Mouse (Mus musculus): ENCODE results near the gene Cyp2b9. TPM values are rescaled to one million over a fixed set of nuclear protein-coding genes. Genes with fewer than 3 reads are reported as not detected.
"Not testable (repeated sequence)": the region's sequence is repeated elsewhere in the genome, so short reads cannot be mapped to it uniquely, and the experiment has no call there.

The Cyp2b9 gene
- polyA plus RNA-seq (2017; shearing (Covaris generic)) = not detected

- not testable (repeated sequence) for ATAC-seq
Measured at GRCm38 (mm10) chr7:26173111-26173510, at the start of gene Cyp2b9. Gene Cyp2b9, plus strand, starts transcription at chr7:26173411.

DNA sequence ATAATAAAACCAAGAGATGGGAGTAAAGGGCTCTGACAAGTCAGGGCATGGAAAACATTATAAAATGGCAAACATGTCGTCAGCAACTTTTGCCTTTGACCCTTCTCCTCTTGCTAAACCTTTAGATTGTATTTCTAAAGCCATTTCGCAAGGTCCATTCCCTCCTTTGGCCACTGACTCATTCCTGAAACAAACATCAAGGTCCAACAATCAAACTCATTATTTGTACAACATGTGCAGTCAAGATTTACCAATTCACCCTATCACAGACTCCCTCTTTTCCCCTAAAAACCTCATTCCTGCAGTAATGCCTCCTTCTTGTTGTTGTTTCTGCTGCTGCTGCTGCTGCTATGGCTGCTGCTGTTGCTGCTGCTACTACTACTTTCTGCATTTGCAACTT is 33.6 kb upstream of the Cyp2b9 start:
- ATAC-seq = not testable (repeated sequence)

DNA sequence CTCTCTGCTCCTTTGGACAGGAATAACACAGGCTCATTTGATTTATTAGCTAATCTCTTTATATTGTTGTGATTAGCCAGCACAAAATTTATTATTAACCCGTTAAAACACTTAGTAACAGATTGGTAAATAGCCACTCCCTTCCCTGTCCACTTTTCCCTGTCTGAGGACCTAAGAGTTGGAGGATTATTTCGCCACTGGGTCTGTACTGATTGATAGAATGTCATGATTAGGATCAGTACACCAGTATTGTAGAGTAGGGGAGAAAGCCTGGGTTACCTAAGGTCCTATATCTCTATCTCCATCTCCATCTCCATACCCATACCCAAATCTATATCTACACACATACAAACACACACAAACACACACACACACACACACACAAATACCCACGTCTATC is 29.6 kb upstream of the Cyp2b9 start:
- not testable (repeated sequence) for ATAC-seq

DNA sequence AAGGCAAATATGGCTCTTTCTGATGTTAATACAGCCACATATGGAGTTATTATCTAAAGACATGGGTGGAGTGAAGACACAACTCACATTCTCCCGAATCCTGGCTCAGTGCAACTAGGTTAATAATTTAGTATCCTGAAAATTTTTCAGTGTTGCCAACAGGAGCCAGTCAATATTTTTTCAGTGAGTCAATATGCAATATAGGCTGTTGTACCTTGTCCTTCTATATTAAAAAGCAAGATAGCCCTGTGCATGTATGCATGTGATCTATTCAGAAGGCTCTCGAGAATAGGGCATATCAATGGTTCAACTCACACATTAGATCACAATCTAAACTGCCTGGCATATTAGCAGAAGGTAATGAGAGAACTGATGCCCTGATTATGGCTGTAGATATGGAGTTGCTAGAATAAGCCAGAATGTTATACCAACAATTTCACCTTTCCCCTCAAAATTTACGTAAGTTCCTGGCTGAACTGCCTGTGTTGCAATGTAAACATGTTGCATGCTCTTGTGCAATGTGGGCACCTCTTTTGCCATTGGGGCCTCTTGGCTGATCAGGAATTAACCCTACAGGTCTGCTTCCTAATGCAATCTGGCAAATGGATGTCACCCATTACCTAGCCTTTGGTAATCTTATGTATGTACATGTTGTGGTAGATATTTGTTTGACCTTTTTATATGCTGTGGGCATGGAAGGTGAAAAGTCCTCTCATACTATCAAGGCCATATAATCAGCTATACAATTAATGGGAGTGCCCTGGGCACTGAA is 4.3 kb upstream of the Cyp2b9 start:
- ATAC-seq = not testable (repeated sequence)

DNA sequence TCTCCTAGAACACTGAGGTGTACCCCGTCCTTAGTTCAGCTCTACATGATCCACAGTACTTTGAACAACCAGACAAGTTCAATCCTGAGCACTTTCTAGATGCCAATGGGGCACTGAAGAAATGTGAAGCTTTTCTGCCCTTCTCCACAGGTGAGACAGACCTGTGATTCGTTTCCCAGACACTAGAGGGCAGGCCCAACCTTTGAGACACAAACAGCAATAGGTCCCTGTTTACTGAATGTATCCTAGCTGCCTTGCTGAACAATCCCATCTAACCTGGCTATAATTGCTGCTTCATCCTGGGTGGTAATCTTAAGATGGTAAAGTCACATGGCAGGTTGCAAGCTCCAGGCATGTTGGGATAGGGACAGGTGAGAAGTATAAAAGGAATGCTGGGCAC is 27.9 kb downstream of the Cyp2b9 start:
- no peak for ATAC-seq

- ATAC-seq = not testable (repeated sequence)
Measured at GRCm38 (mm10) chr7:26260034-26260433, 86.8 kb downstream of the Cyp2b9 start, which contains the start of gene Vmn1r184. Gene Vmn1r184, plus strand, starts transcription at chr7:26260334.

Other genes starting within 250 kb of the Cyp2b9 start
- not detected for gene Cyp2b13, start 111.9 kb upstream of the Cyp2b9 start, polyA plus RNA-seq (2017; shearing (Covaris generic))
- under 1 TPM in 1 of 3 experiments, not detected in 2; 0.17 TPM for gene Vmn1r184, start 86.9 kb downstream of the Cyp2b9 start, polyA plus RNA-seq (2017; shearing (Covaris generic))
- gene Cyp2a4, start 133.8 kb downstream of the Cyp2b9 start, polyA plus RNA-seq (2017; shearing (Covaris generic)) = not detected
- not detected for gene Nlrp9c, start 230.3 kb downstream of the Cyp2b9 start, polyA plus RNA-seq (2017; shearing (Covaris generic))